Mouse (Mus musculus) hindbrain, embryonic 11.5 days (tissue): ENCODE data around the gene 1500009C09Rik. TPM values are rescaled to one million over a fixed set of nuclear protein-coding genes. Genes with fewer than 3 reads are reported as not detected.
A peak's percentile ranks its signal among the peaks of the same experiment; 100 is the strongest.

ENCODE experiments used
- ATAC-seq: fragments of 200-750 bp; cut with Nextera tagmentation; 2 replicates; pipeline ENCODE4 v1.8.0; 2017; ENCODE audit warnings: mild to moderate bottlenecking, moderate TSS enrichment, moderate library complexity; ENCODE audit not compliant: low FRiP score
- DNase-seq: peaks from one replicate; pipeline ENCODE4 v3.0.0-alpha.2; 2015; ENCODE audit warnings: low spot score
- H3K27ac ChIP-seq: fragments of 300-500 bp; sonication (generic); 2 replicates; pipeline ENCODE4 v1.5.1; 2014; ENCODE audit warnings: mild to moderate bottlenecking, low read depth, low read length
- H3K27me3 ChIP-seq: fragments of 300-500 bp; sonication (generic); 2 replicates; pipeline ENCODE4 v1.6.1; 2014; ENCODE audit warnings: mild to moderate bottlenecking, low read length, moderate library complexity, mixed read lengths; ENCODE audit not compliant: control insufficient read depth, insufficient read depth
- H3K36me3 ChIP-seq: fragments of 300-500 bp; sonication (generic); 2 replicates; pipeline ENCODE4 v1.6.1; 2014; ENCODE audit warnings: mild to moderate bottlenecking, low read length, moderate library complexity, mixed read lengths; ENCODE audit not compliant: control insufficient read depth, insufficient read depth
- H3K4me1 ChIP-seq: fragments of 300-500 bp; sonication (generic); replicated peaks from 2 replicates; pipeline ENCODE4 v1.6.1; 2014; ENCODE audit warnings: low read length, mixed read lengths; ENCODE audit not compliant: control insufficient read depth, insufficient read depth
- H3K4me2 ChIP-seq: fragments of 300-500 bp; sonication (generic); replicated peaks from 2 replicates; pipeline ENCODE4 v1.6.1; 2014; ENCODE audit warnings: mild to moderate bottlenecking, low read depth, low read length
- H3K4me3 ChIP-seq: fragments of 300-500 bp; sonication (generic); 2 replicates; pipeline ENCODE4 v1.5.1; 2014; ENCODE audit warnings: low read depth, low read length
- H3K9ac ChIP-seq: fragments of 300-500 bp; sonication (generic); 2 replicates; pipeline ENCODE4 v1.6.1; 2014; ENCODE audit warnings: low read depth, low read length
- H3K9me3 ChIP-seq: fragments of 300-500 bp; sonication (generic); 2 replicates; pipeline ENCODE4 v1.6.1; 2016; ENCODE audit warnings: low read length; ENCODE audit not compliant: control insufficient read depth
- WGBS: fragments of 180-500 bp; shearing (Covaris S2); extraction: QIAGEN DNeasy Blood & Tissue Kit; methylation state at CpG from one replicate; pipeline ENCODE4 v1.1.7; 2014; 5-methylcytosine and 5-hydroxymethylcytosine counted together
- polyA plus RNA-seq: library from polyadenylated mRNA; unstranded; fragments of >200 nt; fragmentation: Nextera tagmentation; extraction: Ambion mirVana; gene quantifications from 2 replicates; pipeline ENCODE4 v1.2.1, GENCODE M21; 2014

Gene 1500009C09Rik
- polyA plus RNA-seq, 1 experiment from 2014 or later = 1.6 TPM

- DNase-seq = peak; percentile 76
- Histone ChIP-seq H3K4me2 (peak overlapping the region; percentile 33), H3K4me1 (no peaks in the 10 kb centered on the region; the same call in none of the 2 replicates), H3K9ac (peak overlapping the region; percentile 49; the same call in 1 of the 2 replicates), H3K27me3 (no peaks in the 10 kb centered on the region), H3K4me3 (peak overlapping the region; percentile 21), H3K9me3 (no peaks in the 10 kb centered on the region), H3K36me3 (no peaks in the 10 kb centered on the region), H3K27ac (peak overlapping the region; percentile 17; the same call in 1 of the 2 replicates)
- peak; percentile 84 for ATAC-seq
- 8% methylated on average over 10 of the region's 10 CpGs for WGBS
These were observed 3.8 kb downstream of the 1500009C09Rik start for GRCm38 (mm10) chr15:82255944-82256383.

GRCm38 (mm10) chr15:82259510-82259909 is 7.3 kb downstream of the 1500009C09Rik start:
- WGBS = 11% methylated on average over 16 of the region's 16 CpGs
- Histone ChIP-seq H3K27ac (no peak overlapping the region), H3K27me3 (no peaks in the 10 kb centered on the region), H3K4me3 (no peak overlapping the region), H3K9me3 (no peaks in the 10 kb centered on the region), H3K4me2 (no peak overlapping the region), H3K36me3 (no peaks in the 10 kb centered on the region), H3K4me1 (no peaks in the 10 kb centered on the region; the same call in none of the 2 replicates), H3K9ac (no peak overlapping the region)
- ATAC-seq (no peak), DNase-seq (peak; percentile 87)

GRCm38 (mm10) chr15:82266356-82266755 is 14.2 kb downstream of the 1500009C09Rik start:
- no peaks in the 10 kb centered on the region for H3K9me3 ChIP-seq

GRCm38 (mm10) chr15:82268185-82268584 is 16.0 kb downstream of the 1500009C09Rik start:
- Histone ChIP-seq H3K9ac (no peak overlapping the region), H3K36me3 (no peaks in the 10 kb centered on the region), H3K4me1 (peaks cover 7% of the 10 kb centered on the region), H3K4me3 (no peak overlapping the region), H3K27me3 (no peaks in the 10 kb centered on the region), H3K9me3 (no peaks in the 10 kb centered on the region), H3K4me2 (no peak overlapping the region), H3K27ac (peak overlapping the region; percentile 67)
- DNase-seq (peak; percentile 79), ATAC-seq (peak; percentile 46; the same call in 1 of the 2 replicates)
- WGBS = 8% methylated on average over 3 of the region's 3 CpGs

More at GRCm38 (mm10) chr15:82266356-82266755, 14.2 kb downstream of the 1500009C09Rik start:
- Histone ChIP-seq H3K27me3 (no peaks in the 10 kb centered on the region), H3K4me3 (no peak overlapping the region), H3K4me2 (no peak overlapping the region), H3K36me3 (no peaks in the 10 kb centered on the region), H3K9ac (no peak overlapping the region), H3K4me1 (peaks cover 7% of the 10 kb centered on the region), H3K27ac (no peak overlapping the region)
- whole genome bisulfite sequencing = 20% methylated on average over 6 of the region's 6 CpGs
- DNase-seq (peak; percentile 84), ATAC-seq (no peak)

- no peak for ATAC-seq
- WGBS = 82% methylated on average over 9 of the region's 9 CpGs
- H3K27me3 ChIP-seq = peaks cover 4% of the 10 kb centered on the region
- H3K27ac ChIP-seq = peak overlapping the region; percentile 67; the same call in 1 of the 2 replicates
- H3K4me1 ChIP-seq = peaks cover 7% of the 10 kb centered on the region
- H3K9ac ChIP-seq = no peak overlapping the region
- no peak overlapping the region for H3K4me2 ChIP-seq
- H3K9me3 ChIP-seq = no peaks in the 10 kb centered on the region
- no peak overlapping the region for H3K4me3 ChIP-seq
- DNase-seq = no peak
- no peaks in the 10 kb centered on the region for H3K36me3 ChIP-seq
These were observed 16.6 kb downstream of the 1500009C09Rik start for GRCm38 (mm10) chr15:82268783-82269182.

GRCm38 (mm10) chr15:82271201-82271600 is 19.0 kb downstream of the 1500009C09Rik start:
- H3K9me3 ChIP-seq = no peaks in the 10 kb centered on the region
- peaks cover 9% of the 10 kb centered on the region for H3K4me1 ChIP-seq
- H3K27me3 ChIP-seq = peaks cover 7% of the 10 kb centered on the region
- no peak overlapping the region for H3K4me3 ChIP-seq
- DNase-seq = peak; percentile 95
- H3K4me2 ChIP-seq = no peak overlapping the region
- 0 out of 2 replicates have a peak overlapping the region, but pooled peaks have one; percentile 44 for H3K27ac ChIP-seq
- WGBS = 6% methylated on average over 5 of the region's 5 CpGs
- ATAC-seq = peak; percentile 15
- no peak overlapping the region for H3K9ac ChIP-seq
- H3K36me3 ChIP-seq = no peaks in the 10 kb centered on the region

GRCm38 (mm10) chr15:82272295-82272694 is 20.1 kb downstream of the 1500009C09Rik start:
- peaks cover 7% of the 10 kb centered on the region for H3K27me3 ChIP-seq
- DNase-seq = no peak
- H3K9me3 ChIP-seq = no peaks in the 10 kb centered on the region
- H3K4me3 ChIP-seq = no peak overlapping the region
- H3K4me2 ChIP-seq = no peak overlapping the region
- no peaks in the 10 kb centered on the region for H3K36me3 ChIP-seq
- peaks cover 15% of the 10 kb centered on the region for H3K4me1 ChIP-seq
- no peak overlapping the region for H3K27ac ChIP-seq
- WGBS = 87% methylated on average over 6 of the region's 6 CpGs
- H3K9ac ChIP-seq = no peak overlapping the region
- ATAC-seq = no peak

- Histone ChIP-seq H3K9me3 (no peaks in the 10 kb centered on the region), H3K4me3 (peak within 1 kb of the TSS; percentile 47), H3K27me3 (peaks cover 7% of the 10 kb centered on the region), H3K27ac (peak within 1 kb of the TSS; percentile 91), H3K4me1 (peaks cover 8% of the 10 kb centered on the region), H3K4me2 (peak within 1 kb of the TSS; percentile 90), H3K9ac (peak within 1 kb of the TSS; percentile 66), H3K36me3 (no peaks in the 10 kb centered on the region)
- 22% methylated on average over 6 of the region's 6 CpGs for WGBS
- DNase-seq (no peak), ATAC-seq (no peak)
These were observed 22.4 kb downstream of the 1500009C09Rik start, which contains the start of gene Sept3 for GRCm38 (mm10) chr15:82274593-82274926. Sept3 (plus strand) TSS chr15:82274893.
